Mouse (Mus musculus): ENCODE results near the gene Herc1. TPM values are rescaled to one million over a fixed set of nuclear protein-coding genes. Genes with fewer than 3 reads are reported as not detected.

Herc1 gene
- polyA plus RNA-seq, 1 experiment from 2014 or later = 19.9 TPM

Other genes starting within 250 kb of the Herc1 start
- gene Snx1, start 223.9 kb upstream of the Herc1 start, polyA plus RNA-seq (2015; fragmentation: Nextera tagmentation; extraction: Ambion mirVana) = 127 and 130 TPM in 2 replicates
- 128 and 129 TPM in 2 replicates for gene Ciao2a, start 223.8 kb upstream of the Herc1 start, polyA plus RNA-seq (2015; fragmentation: Nextera tagmentation; extraction: Ambion mirVana)
- 17.1 and 18.0 TPM in 2 replicates for gene Dapk2, start 192.2 kb upstream of the Herc1 start, polyA plus RNA-seq (2015; fragmentation: Nextera tagmentation; extraction: Ambion mirVana)
- gene Fbxl22, start 164.1 kb downstream of the Herc1 start, polyA plus RNA-seq (2015; fragmentation: Nextera tagmentation; extraction: Ambion mirVana) = 5.6 and 8.6 TPM in 2 replicates
- 54.0 and 58.9 TPM in 2 replicates for gene Usp3, start 242.7 kb downstream of the Herc1 start, polyA plus RNA-seq (2015; fragmentation: Nextera tagmentation; extraction: Ambion mirVana)